Mouse (Mus musculus): ENCODE results near the gene Psmd1. TPM values are rescaled to one million over a fixed set of nuclear protein-coding genes. Genes with fewer than 3 reads are reported as not detected.

Gene Psmd1
- total and polyA plus RNA-seq, 2 experiments: 57.3 to 81.6 TPM

- no peak for DNase-seq (ENCODE audit: extremely low read depth, low read depth, low spot score)
- Histone ChIP-seq H3K79me2 (ENCODE audit: control insufficient read depth, insufficient read depth, low read length) (no peaks in the 10 kb centered on the region), H3K36me3 (ENCODE audit: control insufficient read depth, insufficient read depth, low read length) (no peaks in the 10 kb centered on the region), H3K4me3 (ENCODE audit: insufficient read depth, low read depth, low read length) (no peak overlapping the region), H3K27me3 (ENCODE audit: control insufficient read depth, insufficient read depth, low read length) (no peaks in the 10 kb centered on the region), H3K9ac (ENCODE audit: low read depth, low read length) (no peak overlapping the region), H3K4me1 (ENCODE audit: control insufficient read depth, insufficient read depth, low read length) (no peaks in the 10 kb centered on the region), H3K27ac (replicated peaks; ENCODE audit: insufficient read depth, low read depth, low read length) (no peak overlapping the region)
- 66% methylated on average over 5 of the region's 5 CpGs for WGBS
- TF ChIP-seq POLR2A (IDR thresholded peaks at IDR 0.05; ENCODE audit: extremely low read depth, insufficient read depth, low read length) (no peak), CTCF (IDR thresholded peaks at IDR 0.05; ENCODE audit: low read depth, low read length) (no peak)
Observed at GRCm38 (mm10) chr1:86147557-86147956, 83.4 kb downstream of the Psmd1 start.

- Histone ChIP-seq H3K27ac (replicated peaks; ENCODE audit: insufficient read depth, low read depth, low read length) (no peak overlapping the region), H3K36me3 (ENCODE audit: control insufficient read depth, insufficient read depth, low read length) (no peaks in the 10 kb centered on the region), H3K4me3 (ENCODE audit: insufficient read depth, low read depth, low read length) (no peak overlapping the region), H3K9ac (ENCODE audit: low read depth, low read length) (no peak overlapping the region), H3K79me2 (ENCODE audit: control insufficient read depth, insufficient read depth, low read length) (no peaks in the 10 kb centered on the region), H3K4me1 (ENCODE audit: control insufficient read depth, insufficient read depth, low read length) (no peaks in the 10 kb centered on the region), H3K27me3 (ENCODE audit: control insufficient read depth, insufficient read depth, low read length) (no peaks in the 10 kb centered on the region)
- 78% methylated on average over 9 of the region's 9 CpGs for WGBS
- DNase-seq (ENCODE audit: extremely low read depth, low read depth, low spot score): no peak
- TF ChIP-seq POLR2A (IDR thresholded peaks at IDR 0.05; ENCODE audit: extremely low read depth, insufficient read depth, low read length) (no peak), CTCF (IDR thresholded peaks at IDR 0.05; ENCODE audit: low read depth, low read length) (no peak)
Observed at GRCm38 (mm10) chr1:86148161-86148560, 84.0 kb downstream of the Psmd1 start.

DNA sequence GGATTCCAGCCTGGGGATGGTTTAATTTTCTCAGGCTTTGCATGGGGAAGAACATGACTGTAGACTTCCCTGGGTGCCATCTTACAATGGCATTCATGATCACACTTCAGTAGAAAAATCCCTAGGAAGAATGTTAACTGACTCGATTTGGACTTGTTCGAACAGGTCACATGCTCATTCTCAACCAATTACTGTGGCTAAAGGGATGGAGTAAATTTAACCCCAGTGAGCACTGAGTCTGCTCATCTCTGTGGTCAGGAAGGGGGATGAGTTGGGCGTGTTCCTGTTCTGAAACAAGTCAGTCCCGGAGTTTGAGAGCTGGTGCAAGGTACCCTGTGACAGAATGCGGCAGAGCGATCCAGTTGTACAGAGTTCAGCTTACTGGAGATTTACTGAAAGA is 86.7 kb downstream of the Psmd1 start:
- DNase-seq (ENCODE audit: extremely low read depth, low read depth, low spot score): no peak
- Histone ChIP-seq H3K27ac (replicated peaks; ENCODE audit: insufficient read depth, low read depth, low read length) (no peak overlapping the region), H3K36me3 (ENCODE audit: control insufficient read depth, insufficient read depth, low read length) (no peaks in the 10 kb centered on the region), H3K4me1 (ENCODE audit: control insufficient read depth, insufficient read depth, low read length) (peaks cover 8% of the 10 kb centered on the region; the same call in 1 of the 2 replicates), H3K79me2 (ENCODE audit: control insufficient read depth, insufficient read depth, low read length) (no peaks in the 10 kb centered on the region), H3K9ac (ENCODE audit: low read depth, low read length) (no peak overlapping the region), H3K4me3 (ENCODE audit: insufficient read depth, low read depth, low read length) (no peak overlapping the region), H3K27me3 (ENCODE audit: control insufficient read depth, insufficient read depth, low read length) (no peaks in the 10 kb centered on the region)
- WGBS: 83% methylated on average over 6 of the region's 6 CpGs
- TF ChIP-seq POLR2A (IDR thresholded peaks at IDR 0.05; ENCODE audit: extremely low read depth, insufficient read depth, low read length) (no peak), CTCF (IDR thresholded peaks at IDR 0.05; ENCODE audit: low read depth, low read length) (no peak)

DNA sequence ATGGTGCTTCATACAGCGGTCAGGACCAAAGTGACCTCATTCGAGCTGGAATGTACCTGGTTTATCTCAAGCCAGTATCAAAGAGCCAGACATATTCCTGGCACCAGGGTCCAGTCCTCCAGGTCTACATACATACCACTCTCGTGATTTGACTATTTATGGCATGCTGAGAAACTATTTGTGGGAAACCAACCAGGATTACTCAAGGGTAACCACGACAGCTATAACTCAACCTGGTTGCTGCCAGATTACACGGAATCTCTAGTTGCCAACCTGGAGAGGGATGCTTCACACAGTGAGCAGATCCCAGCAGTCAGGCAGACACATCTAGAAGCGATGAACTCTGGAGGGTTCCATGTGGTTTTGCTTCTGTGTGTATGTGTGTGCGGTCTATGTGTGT is 87.2 kb downstream of the Psmd1 start:
- H3K27ac ChIP-seq (replicated peaks; ENCODE audit: insufficient read depth, low read depth, low read length): no peak overlapping the region
- H3K4me3 ChIP-seq (ENCODE audit: insufficient read depth, low read depth, low read length): no peak overlapping the region
- no peak for DNase-seq (ENCODE audit: extremely low read depth, low read depth, low spot score)
- no peaks in the 10 kb centered on the region for H3K27me3 ChIP-seq (ENCODE audit: control insufficient read depth, insufficient read depth, low read length)
- no peaks in the 10 kb centered on the region for H3K79me2 ChIP-seq (ENCODE audit: control insufficient read depth, insufficient read depth, low read length)
- TF ChIP-seq CTCF (IDR thresholded peaks at IDR 0.05; ENCODE audit: low read depth, low read length): no peak
- no peak for TF ChIP-seq POLR2A (IDR thresholded peaks at IDR 0.05; ENCODE audit: extremely low read depth, insufficient read depth, low read length)
- no peaks in the 10 kb centered on the region for H3K36me3 ChIP-seq (ENCODE audit: control insufficient read depth, insufficient read depth, low read length)
- H3K9ac ChIP-seq (ENCODE audit: low read depth, low read length): no peak overlapping the region
- H3K4me1 ChIP-seq (ENCODE audit: control insufficient read depth, insufficient read depth, low read length): peaks cover 8% of the 10 kb centered on the region; the same call in 1 of the 2 replicates
- whole genome bisulfite sequencing: 77% methylated on average over 7 of the region's 7 CpGs

DNA sequence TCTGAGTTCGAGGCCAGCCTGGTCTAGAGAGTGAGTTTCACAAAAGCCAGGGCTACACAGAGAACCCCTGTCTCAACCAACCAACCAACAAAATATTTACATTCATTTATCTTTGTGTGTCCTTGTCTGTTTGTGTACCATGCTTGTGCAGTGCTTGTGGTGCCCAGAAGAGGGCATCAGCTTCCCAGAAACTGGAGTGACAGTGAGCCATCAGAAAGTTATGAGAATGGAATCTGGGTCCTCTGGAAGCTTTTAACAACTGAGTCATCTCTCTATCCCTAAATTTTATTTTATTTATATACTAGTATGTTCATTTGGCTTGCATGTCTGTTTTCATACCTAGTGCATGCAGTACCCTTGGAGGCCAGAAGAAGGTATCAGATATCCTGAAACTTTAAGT is 88.4 kb downstream of the Psmd1 start:
- Histone ChIP-seq H3K4me3 (ENCODE audit: insufficient read depth, low read depth, low read length) (no peak overlapping the region), H3K9ac (ENCODE audit: low read depth, low read length) (no peak overlapping the region), H3K27me3 (ENCODE audit: control insufficient read depth, insufficient read depth, low read length) (no peaks in the 10 kb centered on the region), H3K27ac (replicated peaks; ENCODE audit: insufficient read depth, low read depth, low read length) (no peak overlapping the region), H3K79me2 (ENCODE audit: control insufficient read depth, insufficient read depth, low read length) (no peaks in the 10 kb centered on the region), H3K4me1 (ENCODE audit: control insufficient read depth, insufficient read depth, low read length) (peaks cover 8% of the 10 kb centered on the region; the same call in 1 of the 2 replicates), H3K36me3 (ENCODE audit: control insufficient read depth, insufficient read depth, low read length) (no peaks in the 10 kb centered on the region)
- peak; percentile 31 for DNase-seq (ENCODE audit: extremely low read depth, low read depth, low spot score)
- WGBS: 88% methylated on average over 1 of the region's 1 CpGs
- TF ChIP-seq CTCF (IDR thresholded peaks at IDR 0.05; ENCODE audit: low read depth, low read length) (peak; percentile 58; the same call in 1 of the 2 replicates), POLR2A (IDR thresholded peaks at IDR 0.05; ENCODE audit: extremely low read depth, insufficient read depth, low read length) (no peak)

- Histone ChIP-seq H3K79me2 (ENCODE audit: control insufficient read depth, insufficient read depth, low read length) (no peaks in the 10 kb centered on the region), H3K4me1 (ENCODE audit: control insufficient read depth, insufficient read depth, low read length) (peaks cover 8% of the 10 kb centered on the region; the same call in 1 of the 2 replicates), H3K27ac (replicated peaks; ENCODE audit: insufficient read depth, low read depth, low read length) (peak within 1 kb of the TSS; percentile 21), H3K36me3 (ENCODE audit: control insufficient read depth, insufficient read depth, low read length) (no peaks in the 10 kb centered on the region), H3K4me3 (ENCODE audit: insufficient read depth, low read depth, low read length) (peak within 1 kb of the TSS; percentile 83), H3K9ac (ENCODE audit: low read depth, low read length) (peak within 1 kb of the TSS; percentile 78), H3K27me3 (ENCODE audit: control insufficient read depth, insufficient read depth, low read length) (no peaks in the 10 kb centered on the region)
- WGBS: 3% methylated on average over 40 of the region's 40 CpGs
- TF ChIP-seq CTCF (IDR thresholded peaks at IDR 0.05; ENCODE audit: low read depth, low read length): no peak
- peak; percentile 83 for TF ChIP-seq POLR2A (IDR thresholded peaks at IDR 0.05; ENCODE audit: extremely low read depth, insufficient read depth, low read length)
- DNase-seq (ENCODE audit: extremely low read depth, low read depth, low spot score): peak; percentile 92
Observed at GRCm38 (mm10) chr1:86154133-86154823, 90.1 kb downstream of the Psmd1 start, which contains the start of gene Armc9. Gene Armc9 (plus strand): TSS chr1:86154780.
